Mouse (Mus musculus) intestine, postnatal 0 days (tissue): ENCODE measurements around the gene B9d2. TPM values are rescaled to one million over a fixed set of nuclear protein-coding genes. Genes with fewer than 3 reads are reported as not detected.
A peak's percentile ranks its signal among the peaks of the same experiment; 100 is the strongest.

Experiments used
- ATAC-seq: fragments of 200-750 bp; cut with Nextera tagmentation; 2 replicates; pipeline ENCODE4 v1.8.0; 2017; ENCODE audit warnings: mild to moderate bottlenecking, moderate TSS enrichment, moderate library complexity
- H3K27ac ChIP-seq: fragments of 300-500 bp; sonication (generic); 2 replicates; pipeline ENCODE4 v1.5.1; 2014; ENCODE audit warnings: mild to moderate bottlenecking, low read depth, low read length, moderate library complexity
- H3K27me3 ChIP-seq: fragments of 300-500 bp; sonication (generic); replicated peaks from 2 replicates; pipeline ENCODE4 v1.6.1; 2014; ENCODE audit warnings: low read length, mixed read lengths; ENCODE audit not compliant: control insufficient read depth, insufficient read depth
- H3K36me3 ChIP-seq: fragments of 300-500 bp; sonication (generic); 2 replicates; pipeline ENCODE4 v1.6.1; 2014; ENCODE audit warnings: mild to moderate bottlenecking, moderate library complexity; ENCODE audit not compliant: control insufficient read depth, insufficient read depth
- H3K4me1 ChIP-seq: fragments of 300-500 bp; sonication (generic); replicated peaks from 2 replicates; pipeline ENCODE4 v1.6.1; 2014; ENCODE audit warnings: antibody characterized with exemption, low read length, mixed read lengths; ENCODE audit not compliant: control insufficient read depth, insufficient read depth
- H3K4me2 ChIP-seq: fragments of 300-500 bp; sonication (generic); replicated peaks from 2 replicates; pipeline ENCODE4 v1.6.1; 2014; ENCODE audit warnings: low read depth, mild to moderate bottlenecking, moderate library complexity
- H3K4me3 ChIP-seq: fragments of 300-500 bp; sonication (generic); 2 replicates; pipeline ENCODE4 v1.5.1; 2014; ENCODE audit warnings: low read depth, low read length
- H3K9ac ChIP-seq: fragments of 300-500 bp; sonication (generic); 2 replicates; pipeline ENCODE4 v1.6.1; 2014; ENCODE audit warnings: mild to moderate bottlenecking, low read depth, low read length
- H3K9me3 ChIP-seq: fragments of 300-500 bp; sonication (generic); 2 replicates; pipeline ENCODE4 v1.6.1; 2016; ENCODE audit warnings: mixed run types; ENCODE audit not compliant: control insufficient read depth
- CTCF ChIP-seq: sonication (generic); IDR thresholded peaks from 2 replicates; pipeline ENCODE4 v1.5.1; 2016; ENCODE audit warnings: low read depth, mild to moderate bottlenecking, control low read depth, antibody characterized with exemption, moderate library complexity
- WGBS: fragments of 180-500 bp; shearing (Covaris S2); extraction: QIAGEN DNeasy Blood & Tissue Kit; methylation state at CpG from one replicate; pipeline ENCODE4 v1.1.7; 2014; 5-methylcytosine and 5-hydroxymethylcytosine counted together
- polyA plus RNA-seq: library from polyadenylated mRNA; unstranded; fragments of >200 nt; fragmentation: Nextera tagmentation; extraction: Ambion mirVana; gene quantifications from 2 replicates; pipeline ENCODE4 v1.2.1, GENCODE M21; 2015

The B9d2 gene
- polyA plus RNA-seq, 1 experiment from 2014 or later, result 12.4 TPM

DNA sequence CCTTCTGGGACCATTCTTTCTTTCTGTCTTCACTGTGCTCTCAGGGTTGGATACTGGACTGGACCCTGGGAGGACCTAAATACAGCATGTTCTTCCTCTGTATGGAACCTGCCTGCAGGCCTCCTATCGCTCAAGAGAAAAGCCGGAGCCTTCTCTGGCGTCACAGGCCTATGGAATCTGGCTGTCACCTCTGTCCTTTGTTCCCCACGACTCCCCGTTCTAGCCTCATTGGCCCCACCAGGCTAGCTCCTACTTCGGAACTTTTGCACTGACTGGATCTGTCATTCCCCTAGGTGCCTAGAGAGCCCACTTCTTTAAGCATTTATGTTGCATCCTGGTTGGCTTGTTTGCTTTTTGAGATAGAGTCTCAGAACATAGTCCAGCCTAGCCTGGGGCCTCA lies 4.1 kb downstream of the B9d2 start:
- H3K27me3 ChIP-seq, result no peaks in the 10 kb centered on the region
- peaks cover 3% of the 10 kb centered on the region; the same call in 1 of the 2 replicates for H3K4me1 ChIP-seq
- no peak overlapping the region for H3K4me2 ChIP-seq
- ATAC-seq, result no peak
- 92% methylated on average over 6 of the region's 6 CpGs for WGBS
- H3K9ac ChIP-seq, result no peak overlapping the region
- H3K36me3 ChIP-seq, result no peaks in the 10 kb centered on the region
- TF ChIP-seq CTCF, result no peak
- no peak overlapping the region for H3K27ac ChIP-seq
- H3K9me3 ChIP-seq, result no peaks in the 10 kb centered on the region
- H3K4me3 ChIP-seq, result no peak overlapping the region

GRCm38 (mm10) chr7:25685926-25686470 lies 5.4 kb downstream of the B9d2 start:
- H3K9ac ChIP-seq, result no peak overlapping the region

DNA sequence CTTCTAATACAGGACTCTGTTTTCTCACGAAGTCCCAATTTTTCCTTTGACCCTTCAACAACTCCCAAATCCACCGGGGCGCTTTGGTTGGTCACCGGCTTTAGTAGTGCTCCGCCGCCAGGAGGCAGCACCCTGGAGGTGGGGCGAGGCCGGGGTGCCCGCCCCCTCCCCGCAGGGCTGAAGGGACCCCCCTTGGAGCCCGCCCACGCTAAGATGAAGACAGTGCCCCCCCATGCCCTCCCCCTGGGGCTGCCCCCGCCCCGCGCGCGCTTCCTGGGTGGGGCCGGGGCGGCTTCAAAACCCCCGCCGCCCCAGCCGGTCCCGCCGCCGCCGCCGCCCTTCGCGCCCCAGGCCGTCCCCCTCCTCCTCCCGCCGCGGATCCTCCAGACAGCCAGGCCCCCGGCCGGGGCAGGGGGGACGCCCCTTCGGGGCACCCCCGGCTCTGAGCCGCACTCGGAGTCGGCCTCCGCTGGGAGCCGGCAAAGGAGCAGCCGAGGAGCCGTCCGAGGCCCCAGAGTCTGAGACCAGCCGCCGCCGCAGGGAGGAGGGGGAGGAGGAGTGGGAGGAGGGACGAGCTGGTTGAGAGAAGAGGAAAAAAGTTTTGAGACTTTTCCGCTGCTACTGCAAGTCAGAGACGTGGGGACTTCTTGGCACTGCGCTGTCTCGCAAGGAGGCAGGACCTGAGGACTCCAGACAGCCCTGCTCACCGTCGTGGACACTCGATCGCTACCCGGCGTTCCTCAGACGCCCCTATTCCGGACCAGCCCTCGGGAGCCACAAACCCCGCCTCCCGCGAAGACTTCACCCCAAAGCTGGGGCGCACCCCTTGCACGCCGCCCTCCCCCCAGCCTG lies 6.3 kb downstream of the B9d2 start, which contains the start of gene Tgfb1:
Tgfb1 (plus strand) TSS at position 323 of the 852 bp plus-strand sequence.
- WGBS, result 1% methylated on average over 52 of the region's 69 CpGs
- TF ChIP-seq CTCF, result peak; percentile 79
- Histone ChIP-seq H3K36me3 (0 out of 2 replicates have a peak, but pooled peaks cover under 1% of the 10 kb centered on the region), H3K9ac (peak within 1 kb of the TSS; percentile 50), H3K4me3 (peak within 1 kb of the TSS; percentile 63), H3K4me2 (peak within 1 kb of the TSS; percentile 94), H3K27ac (peak within 1 kb of the TSS; percentile 55; the same call in 1 of the 2 replicates), H3K9me3 (no peaks in the 10 kb centered on the region), H3K27me3 (no peaks in the 10 kb centered on the region), H3K4me1 (no peaks in the 10 kb centered on the region; the same call in 1 of the 2 replicates)
- ATAC-seq, result peak; percentile 45; the same call in 1 of the 2 replicates

More at GRCm38 (mm10) chr7:25685926-25686470, 5.4 kb downstream of the B9d2 start:
- Histone ChIP-seq H3K36me3 (no peaks in the 10 kb centered on the region), H3K27ac (no peak overlapping the region), H3K4me3 (0 out of 2 replicates have a peak overlapping the region, but pooled peaks have one; percentile 63), H3K27me3 (no peaks in the 10 kb centered on the region), H3K4me2 (peak overlapping the region; percentile 94), H3K4me1 (no peaks in the 10 kb centered on the region; the same call in 1 of the 2 replicates), H3K9me3 (no peaks in the 10 kb centered on the region)
- 78% methylated on average over 21 of the region's 21 CpGs for WGBS
- ATAC-seq, result no peak
- no peak for TF ChIP-seq CTCF

- Histone ChIP-seq H3K4me1 (no peaks in the 10 kb centered on the region; the same call in 1 of the 2 replicates), H3K4me3 (peak overlapping the region; percentile 63), H3K27me3 (no peaks in the 10 kb centered on the region), H3K4me2 (peak overlapping the region; percentile 94), H3K9me3 (no peaks in the 10 kb centered on the region), H3K36me3 (peaks cover 6% of the 10 kb centered on the region; the same call in 1 of the 2 replicates), H3K27ac (no peak overlapping the region), H3K9ac (peak overlapping the region; percentile 50; the same call in 1 of the 2 replicates)
- no peak for ATAC-seq
- WGBS, result under 1% methylated on average over 47 of the region's 47 CpGs
- TF ChIP-seq CTCF, result peak; percentile 54
Measured at GRCm38 (mm10) chr7:25687811-25688401, 7.3 kb downstream of the B9d2 start.

DNA sequence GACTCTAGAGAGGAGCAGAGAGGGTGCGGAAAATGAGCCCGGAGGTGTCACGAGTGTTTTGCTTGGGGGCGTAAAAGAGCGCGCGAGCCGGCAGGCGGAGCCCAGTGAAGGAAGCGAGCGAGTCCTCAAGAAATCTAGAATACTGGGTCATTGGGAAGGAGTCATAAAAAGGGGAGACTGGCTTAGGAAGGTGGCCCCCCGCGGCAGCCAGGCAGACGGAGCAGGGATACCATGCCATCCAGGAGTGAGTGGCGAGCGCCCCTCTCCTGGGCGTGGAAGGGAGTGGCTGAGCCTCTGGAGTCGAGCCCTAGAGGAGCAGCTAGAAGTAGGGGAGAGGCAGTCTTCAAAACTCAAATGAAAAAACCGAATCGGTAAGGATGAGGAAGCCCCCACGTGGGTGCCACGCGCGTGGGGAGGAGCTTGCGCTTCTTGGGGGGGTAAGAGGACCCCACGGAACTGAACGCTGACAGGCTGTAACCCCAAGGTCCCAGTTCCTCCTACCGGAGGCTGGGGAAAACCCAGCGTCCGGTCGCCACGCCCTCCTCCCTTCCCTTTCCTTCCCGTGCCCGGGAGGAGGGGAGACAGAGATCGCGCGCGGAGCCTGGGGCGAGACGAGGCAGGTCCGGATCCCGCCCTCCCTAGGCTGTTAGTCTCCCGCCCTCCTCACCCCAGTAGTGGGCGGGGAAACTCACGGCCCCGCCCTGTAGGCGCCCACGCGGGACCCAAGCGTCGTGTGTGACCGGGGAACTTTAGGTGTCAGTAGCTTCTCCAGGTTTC lies 8.4 kb downstream of the B9d2 start:
- Histone ChIP-seq H3K4me1 (no peaks in the 10 kb centered on the region; the same call in 1 of the 2 replicates), H3K9ac (peak overlapping the region; percentile 28; the same call in 1 of the 2 replicates), H3K27me3 (no peaks in the 10 kb centered on the region), H3K36me3 (peaks cover 10% of the 10 kb centered on the region; the same call in 1 of the 2 replicates), H3K27ac (no peak overlapping the region), H3K4me2 (peak overlapping the region; percentile 94), H3K4me3 (peak overlapping the region; percentile 63), H3K9me3 (no peaks in the 10 kb centered on the region)
- TF ChIP-seq CTCF, result peak; percentile 26
- WGBS, result under 1% methylated on average over 45 of the region's 52 CpGs
- ATAC-seq, result peak; percentile 73
